Mouse (Mus musculus) ovary, adult 18-20 months (tissue): Measurements from ENCODE around the gene Tmem159.

ENCODE experiments used
- DNase-seq: peaks from one replicate; pipeline ENCODE4 v3.0.0; 2022; ENCODE audit warnings: low spot score, mixed read lengths

Gene Tmem159

GRCm38 (mm10) chr7:120142743-120143142, 40.6 kb downstream of the Tmem159 start:
- DNase-seq, result no peak

GRCm38 (mm10) chr7:120145191-120145590, 43.0 kb downstream of the Tmem159 start, which contains the start of gene Zp2:
Gene Zp2, minus strand, starts transcription at chr7:120145291.
- no peak for DNase-seq

DNA sequence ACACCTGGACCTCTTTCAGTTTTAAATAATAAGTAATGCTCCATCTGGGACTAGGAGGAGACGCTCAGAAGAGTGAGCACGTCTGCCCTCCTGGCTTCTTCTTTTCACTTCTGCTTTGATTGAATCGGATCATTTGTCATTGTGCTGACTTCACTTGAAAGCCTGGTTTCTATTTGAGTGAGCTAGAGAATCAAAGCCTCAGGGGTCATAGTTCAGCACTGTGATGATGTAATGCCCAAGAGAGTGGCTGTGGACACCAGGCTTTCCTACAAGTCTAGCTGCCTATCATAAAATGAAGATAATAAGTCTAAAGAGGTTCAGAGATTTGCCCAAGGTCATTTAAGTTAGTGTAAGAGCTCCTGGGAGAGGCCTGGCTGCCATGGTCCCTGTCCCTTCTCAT, 48.1 kb downstream of the Tmem159 start:
- no peak for DNase-seq

DNA sequence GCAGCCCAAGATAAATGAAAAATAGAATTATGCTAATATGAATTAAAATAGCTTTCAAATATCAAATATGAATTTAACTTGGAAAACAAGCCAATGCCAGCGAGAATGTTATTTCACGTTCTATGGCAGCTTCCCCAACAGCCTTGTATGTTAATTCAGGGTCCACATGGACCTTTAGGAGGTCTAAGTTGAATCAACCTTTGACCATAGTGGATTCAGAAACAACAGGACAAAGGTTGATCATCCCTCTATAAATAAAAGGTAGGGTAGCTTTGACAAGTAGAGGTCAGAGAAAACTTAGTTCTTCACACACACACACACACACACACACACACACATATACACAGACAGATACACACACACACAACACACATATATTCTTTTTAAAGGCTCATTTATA, 48.7 kb downstream of the Tmem159 start:
- no peak for DNase-seq

GRCm38 (mm10) chr7:120156841-120157409, 54.8 kb downstream of the Tmem159 start:
- DNase-seq, result no peak

DNA sequence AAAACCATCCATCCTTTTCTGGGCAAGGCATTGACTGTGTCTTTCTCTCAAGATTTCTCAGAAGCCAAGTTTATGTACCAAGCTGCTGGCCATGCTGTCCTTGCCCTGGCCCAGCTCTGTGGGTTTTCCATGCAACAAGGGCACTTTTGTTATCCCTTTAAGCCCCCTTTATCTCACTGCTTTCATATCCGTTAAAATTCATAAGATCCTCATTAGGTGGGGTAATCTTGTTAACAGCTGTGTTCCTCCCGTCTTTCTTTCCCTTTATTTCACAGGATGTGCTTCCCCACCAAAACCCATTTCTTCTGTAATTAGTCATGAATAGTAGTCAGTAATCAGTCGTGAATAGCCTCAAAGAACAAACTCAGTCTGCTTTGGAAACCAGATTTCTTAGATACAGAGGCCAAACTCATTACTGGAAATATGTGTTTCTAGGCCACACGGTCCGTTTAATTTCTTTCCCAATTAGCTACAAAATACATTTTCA, 55.5 kb downstream of the Tmem159 start:
- no peak for DNase-seq

GRCm38 (mm10) chr7:120158121-120158613, 56.0 kb downstream of the Tmem159 start:
- no peak for DNase-seq

- no peak for DNase-seq
These were observed 61.6 kb downstream of the Tmem159 start for GRCm38 (mm10) chr7:120163581-120164251.
